Mouse (Mus musculus) erythroblast, embryonic 14.5 days (primary cell): ENCODE data around the gene Gm49369.

ENCODE experiments used
- GATA1 ChIP-seq: IDR thresholded peaks from 2 replicates; pipeline ENCODE4 v1.6.1; 2012; ENCODE audit warnings: low read length, inconsistent platforms, mixed read lengths
- TAL1 ChIP-seq: IDR thresholded peaks from 3 replicates; pipeline ENCODE4 v1.6.1; 2012; ENCODE audit warnings: low read length, inconsistent platforms, mixed read lengths

GRCm38 (mm10) chr7:142379186-142379585, 3.3 kb downstream of the Gm49369 start:
- TF ChIP-seq GATA1 (no peak), TAL1 (no peak)
